Mouse (Mus musculus) forebrain, embryonic 16.5 days (tissue): Measurements from ENCODE around the gene Cox15. TPM values are rescaled to one million over a fixed set of nuclear protein-coding genes. Genes with fewer than 3 reads are reported as not detected.

ENCODE experiments used
- ATAC-seq: fragments of 200-750 bp; cut with Nextera tagmentation; 2 replicates; pipeline ENCODE4 v1.8.0; 2017; ENCODE audit warnings: mild to moderate bottlenecking, moderate library complexity
- H3K27ac ChIP-seq: fragments of 300-500 bp; sonication (generic); 2 replicates; pipeline ENCODE4 v1.5.1; 2014; ENCODE audit warnings: low read length, control low read depth
- H3K27me3 ChIP-seq: fragments of 300-500 bp; sonication (generic); replicated peaks from 2 replicates; pipeline ENCODE4 v1.6.1; 2014; ENCODE audit warnings: low read length; ENCODE audit not compliant: control insufficient read depth, insufficient read depth
- H3K36me3 ChIP-seq: fragments of 300-500 bp; sonication (generic); 2 replicates; pipeline ENCODE4 v1.6.1; 2014; ENCODE audit not compliant: control insufficient read depth, insufficient read depth
- H3K4me1 ChIP-seq: fragments of 300-500 bp; sonication (generic); replicated peaks from 2 replicates; pipeline ENCODE4 v1.6.1; 2014; ENCODE audit warnings: low read length; ENCODE audit not compliant: control insufficient read depth, insufficient read depth
- H3K4me2 ChIP-seq: fragments of 300-500 bp; sonication (generic); 2 replicates; pipeline ENCODE4 v1.6.1; 2014; ENCODE audit warnings: mild to moderate bottlenecking, low read length, control low read depth
- H3K4me3 ChIP-seq: fragments of 300-500 bp; sonication (generic); replicated peaks from 2 replicates; pipeline ENCODE4 v1.5.1; 2014; ENCODE audit warnings: mild to moderate bottlenecking, low read length, control low read depth
- H3K9ac ChIP-seq: fragments of 300-500 bp; sonication (generic); replicated peaks from 2 replicates; pipeline ENCODE4 v1.6.1; 2014; ENCODE audit warnings: low read depth, low read length, control low read depth
- H3K9me3 ChIP-seq: fragments of 300-500 bp; sonication (generic); 2 replicates; pipeline ENCODE4 v1.6.1; 2016; ENCODE audit warnings: low read length; ENCODE audit not compliant: control insufficient read depth
- WGBS: fragments of 180-500 bp; shearing (Covaris S2); extraction: QIAGEN DNeasy Blood & Tissue Kit; methylation state at CpG from one replicate; pipeline ENCODE4 v1.1.7; 2014; 5-methylcytosine and 5-hydroxymethylcytosine counted together
- polyA plus RNA-seq: library from polyadenylated mRNA; unstranded; fragments of >200 nt; fragmentation: Nextera tagmentation; extraction: Ambion mirVana; gene quantifications from 2 replicates; pipeline ENCODE4 v1.2.1, GENCODE M21; 2015

The Cox15 gene
- polyA plus RNA-seq, 1 experiment from 2014 or later: 11.8 TPM

- Histone ChIP-seq H3K9ac (no peak overlapping the region), H3K27me3 (no peaks in the 10 kb centered on the region), H3K4me2 (no peak overlapping the region), H3K36me3 (peaks cover 29% of the 10 kb centered on the region), H3K4me1 (no peaks in the 10 kb centered on the region), H3K9me3 (no peaks in the 10 kb centered on the region), H3K4me3 (no peak overlapping the region), H3K27ac (no peak overlapping the region)
- ATAC-seq: no peak
- WGBS: 95% methylated on average over 4 of the region's 4 CpGs
Observed at GRCm38 (mm10) chr19:43747877-43748276, 4.9 kb downstream of the Cox15 start.

GRCm38 (mm10) chr19:43745740-43746139 is 7.1 kb downstream of the Cox15 start:
- no peaks in the 10 kb centered on the region for H3K9me3 ChIP-seq
- H3K27ac ChIP-seq: no peak overlapping the region
- H3K27me3 ChIP-seq: no peaks in the 10 kb centered on the region
- no peaks in the 10 kb centered on the region for H3K4me1 ChIP-seq
- no peak overlapping the region for H3K9ac ChIP-seq
- H3K36me3 ChIP-seq: peaks cover 41% of the 10 kb centered on the region
- 91% methylated on average over 3 of the region's 3 CpGs for WGBS
- no peak overlapping the region for H3K4me2 ChIP-seq
- no peak for ATAC-seq
- H3K4me3 ChIP-seq: no peak overlapping the region

- 93% methylated on average over 7 of the region's 7 CpGs for WGBS
- no peak overlapping the region for H3K4me3 ChIP-seq
- H3K27me3 ChIP-seq: no peaks in the 10 kb centered on the region
- ATAC-seq: no peak
- no peaks in the 10 kb centered on the region for H3K9me3 ChIP-seq
- H3K27ac ChIP-seq: no peak overlapping the region
- no peak overlapping the region for H3K9ac ChIP-seq
- no peak overlapping the region for H3K4me2 ChIP-seq
- H3K36me3 ChIP-seq: peaks cover 40% of the 10 kb centered on the region
- no peaks in the 10 kb centered on the region for H3K4me1 ChIP-seq
Observed at GRCm38 (mm10) chr19:43743401-43743800, 9.4 kb downstream of the Cox15 start.

- no peaks in the 10 kb centered on the region for H3K9me3 ChIP-seq
- H3K9ac ChIP-seq: no peak overlapping the region
- no peaks in the 10 kb centered on the region for H3K4me1 ChIP-seq
- peaks cover 37% of the 10 kb centered on the region for H3K36me3 ChIP-seq
- no peaks in the 10 kb centered on the region for H3K27me3 ChIP-seq
- ATAC-seq: no peak
- H3K4me3 ChIP-seq: no peak overlapping the region
- H3K27ac ChIP-seq: no peak overlapping the region
- H3K4me2 ChIP-seq: no peak overlapping the region
- WGBS: 94% methylated on average over 10 of the region's 10 CpGs
Observed at GRCm38 (mm10) chr19:43738409-43738808, 14.4 kb downstream of the Cox15 start.

- Histone ChIP-seq H3K4me1 (no peaks in the 10 kb centered on the region), H3K27me3 (no peaks in the 10 kb centered on the region), H3K4me2 (no peak overlapping the region), H3K36me3 (peaks cover 23% of the 10 kb centered on the region), H3K9me3 (no peaks in the 10 kb centered on the region), H3K27ac (no peak overlapping the region), H3K9ac (no peak overlapping the region), H3K4me3 (no peak overlapping the region)
- 73% methylated on average over 7 of the region's 7 CpGs for WGBS
- ATAC-seq: no peak
Observed at GRCm38 (mm10) chr19:43731157-43731556, 21.6 kb downstream of the Cox15 start.

GRCm38 (mm10) chr19:43730037-43730428 is 22.8 kb downstream of the Cox15 start:
- Histone ChIP-seq H3K27me3 (no peaks in the 10 kb centered on the region), H3K4me3 (no peak overlapping the region), H3K9me3 (no peaks in the 10 kb centered on the region), H3K4me2 (peak overlapping the region; percentile 29; the same call in 1 of the 2 replicates), H3K4me1 (no peaks in the 10 kb centered on the region), H3K36me3 (peaks cover 27% of the 10 kb centered on the region), H3K27ac (no peak overlapping the region), H3K9ac (no peak overlapping the region)
- WGBS: 31% methylated on average over 8 of the region's 8 CpGs
- no peak for ATAC-seq

GRCm38 (mm10) chr19:43729296-43730036 is 23.3 kb downstream of the Cox15 start:
- H3K9ac ChIP-seq: 0 out of 2 replicates have a peak overlapping the region, but pooled peaks have one; percentile 14
- no peak for ATAC-seq
- WGBS: 48% methylated on average over 22 of the region's 22 CpGs
- H3K36me3 ChIP-seq: peaks cover 23% of the 10 kb centered on the region
- no peak overlapping the region for H3K27ac ChIP-seq
- H3K4me3 ChIP-seq: no peak overlapping the region
- H3K4me2 ChIP-seq: peak overlapping the region; percentile 29
- no peaks in the 10 kb centered on the region for H3K9me3 ChIP-seq
- H3K27me3 ChIP-seq: no peaks in the 10 kb centered on the region
- no peaks in the 10 kb centered on the region for H3K4me1 ChIP-seq

- no peak overlapping the region for H3K4me2 ChIP-seq
- no peaks in the 10 kb centered on the region for H3K9me3 ChIP-seq
- ATAC-seq: no peak
- H3K36me3 ChIP-seq: peaks cover 26% of the 10 kb centered on the region
- no peak overlapping the region for H3K9ac ChIP-seq
- H3K4me1 ChIP-seq: no peaks in the 10 kb centered on the region
- H3K27me3 ChIP-seq: no peaks in the 10 kb centered on the region
- no peak overlapping the region for H3K27ac ChIP-seq
- 63% methylated on average over 15 of the region's 15 CpGs for WGBS
- no peak overlapping the region for H3K4me3 ChIP-seq
Observed at GRCm38 (mm10) chr19:43726510-43727146, 26.2 kb downstream of the Cox15 start.

- no peaks in the 10 kb centered on the region for H3K27me3 ChIP-seq
- no peak for ATAC-seq
- H3K4me3 ChIP-seq: no peak overlapping the region
- no peaks in the 10 kb centered on the region for H3K9me3 ChIP-seq
- H3K36me3 ChIP-seq: peaks cover 30% of the 10 kb centered on the region
- no peak overlapping the region for H3K4me2 ChIP-seq
- no peak overlapping the region for H3K27ac ChIP-seq
- no peak overlapping the region for H3K9ac ChIP-seq
- WGBS: 88% methylated on average over 7 of the region's 7 CpGs
- no peaks in the 10 kb centered on the region for H3K4me1 ChIP-seq
Observed at GRCm38 (mm10) chr19:43724821-43725220, 28.0 kb downstream of the Cox15 start.
